Mouse (Mus musculus): ENCODE measurements around the gene Dlgap4. TPM values are rescaled to one million over a fixed set of nuclear protein-coding genes. Genes with fewer than 3 reads are reported as not detected.

Dlgap4 gene
- 56.1 and 59.9 TPM in 2 replicates for polyA plus RNA-seq (2015; fragmentation: Nextera tagmentation; extraction: Ambion mirVana)

DNA sequence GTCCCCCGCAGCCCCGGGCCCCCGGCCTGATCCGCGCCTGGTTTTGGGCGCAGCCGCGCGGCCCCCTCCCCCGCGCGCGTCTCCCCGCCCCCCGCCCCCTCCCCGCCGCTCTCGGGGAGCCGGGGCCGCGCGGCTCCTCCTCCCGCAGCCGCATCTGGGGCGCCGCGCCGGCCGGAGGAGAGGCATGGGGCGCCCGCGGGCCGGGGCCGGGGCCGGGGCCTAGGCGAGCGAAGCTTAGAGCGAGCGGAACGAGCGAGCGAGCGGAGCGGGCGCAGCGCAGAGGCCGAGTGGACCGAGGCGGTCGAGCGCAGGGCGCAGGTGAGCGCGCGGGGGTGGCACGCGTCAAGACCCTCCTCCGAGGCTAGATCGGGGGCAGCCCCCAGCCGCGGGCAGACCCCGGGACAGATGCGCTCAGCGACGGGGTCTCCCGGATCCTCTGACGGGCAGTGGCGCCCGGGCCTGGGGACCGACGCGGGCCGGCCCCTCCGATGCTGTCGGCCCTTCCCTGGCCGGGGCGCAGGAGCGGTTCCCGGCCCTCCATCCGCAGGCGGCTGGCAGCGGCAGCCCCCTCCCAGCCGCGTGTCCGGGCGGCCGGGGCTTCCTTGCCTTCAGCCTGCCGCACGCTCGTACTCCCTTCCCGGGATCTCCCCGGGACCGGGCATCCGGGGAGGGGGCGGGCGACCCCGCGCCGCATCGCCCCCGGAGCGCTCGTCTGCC, at the start of gene Dlgap4:
Gene Dlgap4 (plus strand): TSS at position 165 of the 717 bp plus-strand sequence.

DNA sequence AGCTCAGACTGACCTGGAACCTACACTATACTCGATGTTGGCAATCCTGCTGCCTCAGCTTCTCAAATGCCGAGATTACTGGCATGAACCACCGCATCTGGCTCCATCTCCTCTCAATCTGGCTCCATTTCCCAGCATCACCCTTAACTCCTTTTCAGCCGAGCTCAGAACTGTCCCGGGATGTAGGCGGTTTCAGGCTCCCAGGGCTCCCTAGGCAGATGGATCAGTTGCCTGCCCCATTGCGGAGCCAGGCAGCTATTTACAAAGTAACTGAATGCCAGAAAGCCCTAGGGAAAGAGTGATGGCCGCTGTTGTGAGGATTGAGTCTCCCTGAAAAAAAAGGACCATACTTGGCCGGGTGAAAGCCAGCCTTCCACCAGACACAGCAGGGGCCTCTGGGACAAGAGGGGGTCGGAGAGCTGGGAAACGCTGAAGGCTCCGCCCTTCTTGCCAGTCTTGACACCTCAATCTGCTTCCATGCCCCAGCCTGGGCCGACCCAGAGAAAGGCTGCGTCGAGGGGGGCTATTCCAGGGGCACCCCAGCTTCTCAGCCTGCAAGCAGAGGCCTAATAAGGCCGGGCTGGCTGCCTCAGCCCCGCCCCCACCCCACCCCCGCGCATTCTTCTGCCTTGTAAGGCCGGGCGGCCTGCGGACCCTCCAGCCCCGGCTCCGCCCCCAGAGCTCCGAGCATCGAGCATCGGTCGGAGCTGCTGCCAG, 161.4 kb downstream of the Dlgap4 start, which contains the start of gene Myl9:
Gene Myl9 (plus strand): TSS at position 683 of the 717 bp plus-strand sequence.

Other genes starting within 250 kb of the Dlgap4 start
- gene Epb41l1, start 192.8 kb upstream of the Dlgap4 start, polyA plus RNA-seq (2015; fragmentation: Nextera tagmentation; extraction: Ambion mirVana) = 2.3 and 2.6 TPM in 2 replicates
- 21.4 and 33.0 TPM in 2 replicates for gene Aar2, start 66.1 kb upstream of the Dlgap4 start, polyA plus RNA-seq (2015; fragmentation: Nextera tagmentation; extraction: Ambion mirVana)
- 126 and 205 TPM in 2 replicates for gene Myl9, start 161.7 kb downstream of the Dlgap4 start, polyA plus RNA-seq (2015; fragmentation: Nextera tagmentation; extraction: Ambion mirVana)
- 16.9 and 17.8 TPM in 2 replicates for gene Tgif2, start 226.3 kb downstream of the Dlgap4 start, polyA plus RNA-seq (2015; fragmentation: Nextera tagmentation; extraction: Ambion mirVana)
- 2.6 and 4.5 TPM in 2 replicates for gene 4930518I15Rik, start 244.2 kb downstream of the Dlgap4 start, polyA plus RNA-seq (2015; fragmentation: Nextera tagmentation; extraction: Ambion mirVana)
- 268 and 407 TPM in 2 replicates for gene Rab5if, start 249.4 kb downstream of the Dlgap4 start, polyA plus RNA-seq (2015; fragmentation: Nextera tagmentation; extraction: Ambion mirVana)